Mouse (Mus musculus) neural tube, embryonic 15.5 days (tissue): Measurements from ENCODE around the gene Rhbdf2. TPM values are rescaled to one million over a fixed set of nuclear protein-coding genes. Genes with fewer than 3 reads are reported as not detected.
"Not testable (repeated sequence)": the region's sequence is repeated elsewhere in the genome, so short reads cannot be mapped to it uniquely, and the experiment has no call there.

Source experiments
- ATAC-seq: fragments of 200-750 bp; cut with Nextera tagmentation; 2 replicates; pipeline ENCODE4 v1.8.0; 2017; ENCODE audit warnings: mild to moderate bottlenecking, moderate TSS enrichment, moderate library complexity; ENCODE audit not compliant: low FRiP score
- H3K27ac ChIP-seq: fragments of 300-500 bp; sonication (generic); replicated peaks from 2 replicates; pipeline ENCODE4 v1.5.1; 2015; ENCODE audit warnings: mild to moderate bottlenecking, inconsistent platforms
- H3K27me3 ChIP-seq: fragments of 300-500 bp; sonication (generic); replicated peaks from 2 replicates; pipeline ENCODE4 v1.6.1; 2015; ENCODE audit warnings: inconsistent platforms
- H3K36me3 ChIP-seq: fragments of 300-500 bp; sonication (generic); 2 replicates; pipeline ENCODE4 v1.6.1; 2015; ENCODE audit warnings: inconsistent platforms
- H3K4me1 ChIP-seq: fragments of 300-500 bp; sonication (generic); 2 replicates; pipeline ENCODE4 v1.6.1; 2015; ENCODE audit warnings: inconsistent platforms
- H3K4me2 ChIP-seq: fragments of 300-500 bp; sonication (generic); 2 replicates; pipeline ENCODE4 v1.6.1; 2015; ENCODE audit warnings: inconsistent platforms, mild to moderate bottlenecking, moderate library complexity
- H3K4me3 ChIP-seq: fragments of 300-500 bp; sonication (generic); replicated peaks from 2 replicates; pipeline ENCODE4 v1.5.1; 2015; ENCODE audit warnings: mild to moderate bottlenecking, inconsistent platforms
- H3K9ac ChIP-seq: fragments of 300-500 bp; sonication (generic); replicated peaks from 2 replicates; pipeline ENCODE4 v1.6.1; 2015; ENCODE audit warnings: mild to moderate bottlenecking, inconsistent platforms
- H3K9me3 ChIP-seq: fragments of 300-500 bp; sonication (generic); replicated peaks from 2 replicates; pipeline ENCODE4 v1.6.1; 2016; ENCODE audit warnings: inconsistent platforms
- WGBS: fragments of 180-500 bp; shearing (Covaris S2); methylation state at CpG from one replicate; pipeline ENCODE4 v1.1.7; 2015; ENCODE audit warnings: mixed read lengths; 5-methylcytosine and 5-hydroxymethylcytosine counted together
- polyA plus RNA-seq: library from polyadenylated mRNA; unstranded; fragments of >200 nt; fragmentation: Nextera tagmentation; extraction: Ambion mirVana; gene quantifications from 2 replicates; pipeline ENCODE4 v1.2.1, GENCODE M21; 2015

Rhbdf2 gene
- polyA plus RNA-seq, 1 experiment from 2014 or later, result 1.4 TPM

DNA sequence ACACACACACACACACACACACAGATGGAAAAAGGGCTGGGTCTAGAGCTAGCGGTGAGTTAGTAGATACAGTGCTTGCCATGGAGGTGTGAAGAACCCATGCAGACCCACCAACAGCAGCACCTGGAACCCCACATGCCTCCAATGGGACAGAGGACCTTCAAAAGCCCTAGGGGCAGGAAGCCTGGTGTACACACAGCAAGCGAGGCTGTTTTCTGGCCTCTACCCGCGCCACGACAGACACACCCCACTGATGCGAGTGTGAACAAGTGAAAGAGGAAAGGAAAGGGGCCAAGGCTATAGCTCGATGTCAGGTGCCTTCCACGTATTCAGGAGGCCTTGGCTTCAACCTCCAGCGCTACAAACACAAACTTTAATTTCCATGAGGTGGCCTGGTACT lies 14.9 kb downstream of the Rhbdf2 start:
- Histone ChIP-seq H3K4me2 (no peak overlapping the region), H3K9me3 (no peaks in the 10 kb centered on the region), H3K4me3 (no peak overlapping the region), H3K27me3 (no peaks in the 10 kb centered on the region), H3K27ac (no peak overlapping the region), H3K4me1 (0 out of 2 replicates have a peak, but pooled peaks cover 4% of the 10 kb centered on the region), H3K36me3 (no peaks in the 10 kb centered on the region), H3K9ac (no peak overlapping the region)
- WGBS, result 96% methylated on average over 9 of the region's 9 CpGs
- no peak for ATAC-seq

DNA sequence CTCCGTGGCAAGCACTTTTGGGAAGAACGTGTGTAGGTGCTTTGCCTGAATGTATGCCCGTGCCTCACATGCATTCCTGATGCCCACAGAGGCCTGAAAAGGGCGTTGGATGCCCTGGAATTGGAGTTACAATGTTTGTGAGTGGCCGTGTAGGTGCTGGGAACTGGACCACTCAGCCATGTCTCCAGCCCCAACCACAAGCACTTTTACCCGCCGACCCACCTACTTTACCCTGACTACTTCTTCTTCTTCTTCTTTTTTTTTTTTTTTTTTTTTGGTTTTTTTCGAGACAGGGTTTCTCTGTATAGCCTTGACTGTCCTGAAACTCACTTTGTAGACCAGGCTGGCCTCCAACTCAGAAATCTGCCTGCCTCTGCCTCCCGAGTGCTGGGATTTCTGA lies 15.7 kb downstream of the Rhbdf2 start:
- H3K27ac ChIP-seq, H3K9ac ChIP-seq, H3K27me3 ChIP-seq, H3K4me2 ChIP-seq, ATAC-seq, H3K4me3 ChIP-seq, H3K4me1 ChIP-seq, H3K9me3 ChIP-seq, H3K36me3 ChIP-seq: not testable (repeated sequence)
- 83% methylated on average over 8 of the region's 9 CpGs for WGBS

GRCm38 (mm10) chr11:116609965-116610630 lies 16.7 kb downstream of the Rhbdf2 start:
- ATAC-seq, result no peak
- WGBS, result 86% methylated on average over 15 of the region's 15 CpGs
- Histone ChIP-seq H3K27me3 (no peaks in the 10 kb centered on the region), H3K9me3 (no peaks in the 10 kb centered on the region), H3K9ac (no peak overlapping the region), H3K4me2 (no peak overlapping the region), H3K27ac (no peak overlapping the region), H3K4me1 (no peaks in the 10 kb centered on the region), H3K36me3 (no peaks in the 10 kb centered on the region), H3K4me3 (no peak overlapping the region)

DNA sequence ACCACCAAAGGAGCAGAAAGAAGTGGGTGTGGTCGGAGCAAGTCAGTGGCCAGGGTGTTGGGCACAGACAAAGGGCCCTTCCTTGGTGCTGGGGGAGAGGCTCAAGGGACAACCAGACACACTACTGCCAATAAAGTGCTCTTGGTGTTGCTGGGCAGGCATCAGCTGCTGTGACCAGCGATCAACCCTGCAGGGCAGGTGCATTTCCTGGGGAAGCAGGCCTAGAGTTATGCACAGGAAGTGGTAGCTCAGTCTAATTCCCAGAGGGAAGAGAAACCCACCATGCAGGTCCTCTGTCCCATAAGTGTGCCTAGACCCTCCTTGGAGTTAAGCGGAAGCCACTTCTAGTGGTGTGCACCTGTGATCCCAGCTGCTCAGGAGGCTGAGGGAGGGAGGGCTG lies 19.1 kb downstream of the Rhbdf2 start:
- H3K4me1 ChIP-seq, result no peaks in the 10 kb centered on the region
- no peak for ATAC-seq
- no peak overlapping the region for H3K27ac ChIP-seq
- no peak overlapping the region for H3K4me3 ChIP-seq
- WGBS, result 93% methylated on average over 3 of the region's 3 CpGs
- no peaks in the 10 kb centered on the region for H3K27me3 ChIP-seq
- no peaks in the 10 kb centered on the region for H3K9me3 ChIP-seq
- H3K36me3 ChIP-seq, result no peaks in the 10 kb centered on the region
- H3K4me2 ChIP-seq, result no peak overlapping the region
- H3K9ac ChIP-seq, result no peak overlapping the region

DNA sequence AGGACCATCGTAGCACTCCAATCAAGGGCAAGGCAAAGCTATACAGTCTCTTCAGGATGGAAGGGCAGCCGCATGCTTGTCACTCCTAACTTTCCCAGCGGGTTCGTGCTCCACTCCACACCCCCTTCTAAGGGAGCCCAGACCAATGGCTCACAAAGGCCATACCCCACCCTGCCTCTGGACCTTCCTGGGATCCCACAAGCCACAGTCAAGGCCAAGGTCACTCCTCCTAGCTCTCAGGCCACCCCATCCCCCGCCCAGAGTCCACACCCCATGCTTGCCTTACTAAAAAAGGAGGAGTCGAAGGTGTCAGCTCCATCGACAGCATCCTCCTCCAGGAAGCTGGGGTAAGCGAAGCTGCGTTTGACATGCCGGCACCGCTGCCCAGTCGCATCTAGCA lies 22.7 kb downstream of the Rhbdf2 start:
- no peak for ATAC-seq
- 90% methylated on average over 12 of the region's 12 CpGs for WGBS

DNA sequence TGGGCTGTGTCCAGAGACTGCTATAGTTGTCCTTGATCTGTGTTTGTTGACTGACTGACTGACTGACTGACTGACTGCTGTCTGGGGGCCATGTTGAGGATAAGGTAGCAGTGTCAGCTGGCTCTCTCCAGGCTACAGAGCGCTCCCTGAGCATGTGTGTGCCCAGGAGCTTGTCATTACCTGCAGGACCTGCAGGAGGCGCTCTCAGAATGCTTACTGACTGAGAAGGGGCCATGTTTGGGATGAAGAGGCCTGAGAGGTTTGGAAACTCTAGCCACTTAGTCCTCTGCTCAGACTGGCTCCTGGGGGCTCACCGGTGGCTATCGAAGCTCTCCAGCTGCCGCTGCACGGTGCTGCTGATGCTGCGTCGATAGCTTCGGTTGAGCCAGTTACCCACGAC lies 23.5 kb downstream of the Rhbdf2 start:
- Histone ChIP-seq H3K36me3 (no peaks in the 10 kb centered on the region), H3K27me3 (no peaks in the 10 kb centered on the region), H3K9me3 (no peaks in the 10 kb centered on the region), H3K27ac (no peak overlapping the region), H3K4me2 (no peak overlapping the region), H3K4me3 (no peak overlapping the region), H3K4me1 (no peaks in the 10 kb centered on the region; the same call in 1 of the 2 replicates), H3K9ac (no peak overlapping the region)
- WGBS, result 93% methylated on average over 10 of the region's 10 CpGs
- ATAC-seq, result no peak

More for the DNA sequence above, 22.7 kb downstream of the Rhbdf2 start:
- Histone ChIP-seq H3K27me3 (no peaks in the 10 kb centered on the region), H3K4me1 (no peaks in the 10 kb centered on the region), H3K9me3 (no peaks in the 10 kb centered on the region), H3K4me2 (no peak overlapping the region), H3K36me3 (no peaks in the 10 kb centered on the region), H3K9ac (no peak overlapping the region), H3K27ac (no peak overlapping the region), H3K4me3 (no peak overlapping the region)

DNA sequence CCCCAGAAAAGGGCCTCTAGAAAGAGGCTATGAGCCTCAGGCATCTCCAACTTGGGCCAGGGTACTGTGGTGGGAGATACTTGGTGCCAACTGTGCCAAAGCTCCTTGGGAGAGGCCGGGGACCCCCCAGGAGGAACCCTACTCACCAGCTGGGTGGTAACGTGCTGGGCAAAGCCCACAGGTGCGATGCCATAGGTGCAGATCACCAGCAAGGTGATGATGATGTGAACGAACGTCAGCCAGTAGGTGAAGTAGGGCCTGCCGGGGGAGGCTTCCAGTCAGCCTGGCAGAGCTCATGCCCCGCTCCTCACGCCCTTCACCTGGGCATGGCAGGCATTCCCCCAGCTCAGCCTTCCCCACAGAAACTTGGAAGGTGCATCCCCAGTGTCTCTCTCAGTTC lies 24.8 kb downstream of the Rhbdf2 start:
- Histone ChIP-seq H3K27me3 (no peaks in the 10 kb centered on the region), H3K4me1 (no peaks in the 10 kb centered on the region; the same call in 1 of the 2 replicates), H3K9ac (no peak overlapping the region), H3K27ac (no peak overlapping the region), H3K9me3 (no peaks in the 10 kb centered on the region), H3K4me3 (no peak overlapping the region), H3K36me3 (no peaks in the 10 kb centered on the region), H3K4me2 (no peak overlapping the region)
- WGBS, result 86% methylated on average over 8 of the region's 8 CpGs
- ATAC-seq, result no peak

DNA sequence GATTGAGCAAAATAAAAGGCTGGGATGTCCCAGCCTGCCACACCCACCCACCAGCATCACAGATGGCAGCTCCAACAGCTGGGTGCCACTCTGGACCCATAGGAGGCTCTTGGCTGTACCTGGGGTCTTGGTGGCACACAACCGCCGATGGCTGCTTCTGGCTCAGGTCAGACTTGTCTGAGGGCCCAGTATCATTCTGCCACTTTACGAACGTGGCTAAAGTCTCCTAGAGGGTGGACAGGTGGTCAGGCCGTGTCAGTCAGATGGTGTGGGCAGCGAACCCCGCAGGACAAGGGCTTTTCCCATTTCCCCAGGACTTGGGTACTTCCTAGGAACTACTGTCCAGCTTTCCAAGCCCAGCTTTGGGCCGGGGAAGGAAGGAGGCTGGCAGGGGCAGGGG lies 25.7 kb downstream of the Rhbdf2 start:
- no peak overlapping the region for H3K27ac ChIP-seq
- no peaks in the 10 kb centered on the region for H3K36me3 ChIP-seq
- H3K9me3 ChIP-seq, result no peaks in the 10 kb centered on the region
- no peak overlapping the region for H3K9ac ChIP-seq
- ATAC-seq, result no peak
- no peaks in the 10 kb centered on the region for H3K27me3 ChIP-seq
- H3K4me3 ChIP-seq, result no peak overlapping the region
- no peak overlapping the region for H3K4me2 ChIP-seq
- WGBS, result 88% methylated on average over 8 of the region's 8 CpGs
- no peaks in the 10 kb centered on the region; the same call in 1 of the 2 replicates for H3K4me1 ChIP-seq

DNA sequence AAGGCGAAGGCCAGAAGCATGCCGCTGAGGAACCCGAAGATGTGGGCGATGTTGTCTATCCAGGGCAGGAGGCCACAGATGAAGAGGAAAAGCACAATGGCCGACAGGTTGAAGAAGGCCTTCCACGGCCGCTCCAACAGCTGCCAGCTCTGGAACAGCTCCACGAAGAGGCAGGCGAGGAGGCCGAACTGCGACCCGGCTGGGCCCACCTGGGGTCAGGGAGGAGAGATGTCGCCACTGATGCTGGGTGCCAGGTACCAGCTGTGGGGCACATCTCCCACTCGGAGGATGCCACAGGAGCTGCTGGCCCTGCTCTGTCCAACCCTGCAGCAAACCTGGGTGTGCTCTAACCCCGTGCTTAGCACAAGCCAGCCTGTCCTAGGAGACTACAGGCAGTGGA lies 27.6 kb downstream of the Rhbdf2 start:
- Histone ChIP-seq H3K9me3 (no peaks in the 10 kb centered on the region), H3K27me3 (no peaks in the 10 kb centered on the region), H3K4me2 (no peak overlapping the region), H3K4me1 (no peaks in the 10 kb centered on the region; the same call in 1 of the 2 replicates), H3K27ac (no peak overlapping the region), H3K9ac (no peak overlapping the region), H3K36me3 (no peaks in the 10 kb centered on the region), H3K4me3 (no peak overlapping the region)
- ATAC-seq, result no peak
- WGBS, result 93% methylated on average over 15 of the region's 15 CpGs

DNA sequence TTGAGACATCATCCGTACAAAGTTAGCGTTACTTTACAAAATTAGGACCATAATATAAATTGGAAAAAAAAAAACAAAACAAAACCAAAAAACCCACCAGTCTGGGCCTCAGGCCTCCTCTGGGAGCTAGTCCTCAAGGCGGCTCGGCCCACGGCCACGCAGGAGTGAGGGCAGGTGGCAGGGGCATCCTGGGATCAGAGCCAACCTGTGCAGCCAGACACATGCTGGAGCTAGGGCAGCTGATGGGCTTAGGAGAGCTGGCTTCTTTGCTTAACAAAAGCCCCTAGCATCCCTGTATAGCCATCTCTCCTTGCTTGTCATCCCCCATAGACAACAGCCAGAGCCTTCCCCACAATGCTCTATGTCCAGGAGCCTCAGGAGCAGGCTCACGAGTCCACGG lies 28.6 kb downstream of the Rhbdf2 start:
- no peak for ATAC-seq
- Histone ChIP-seq H3K36me3 (no peaks in the 10 kb centered on the region), H3K4me3 (no peak overlapping the region), H3K4me2 (no peak overlapping the region), H3K9me3 (no peaks in the 10 kb centered on the region), H3K27ac (no peak overlapping the region), H3K27me3 (no peaks in the 10 kb centered on the region), H3K9ac (no peak overlapping the region), H3K4me1 (peaks cover 3% of the 10 kb centered on the region; the same call in 1 of the 2 replicates)
- WGBS, result 80% methylated on average over 8 of the region's 8 CpGs

DNA sequence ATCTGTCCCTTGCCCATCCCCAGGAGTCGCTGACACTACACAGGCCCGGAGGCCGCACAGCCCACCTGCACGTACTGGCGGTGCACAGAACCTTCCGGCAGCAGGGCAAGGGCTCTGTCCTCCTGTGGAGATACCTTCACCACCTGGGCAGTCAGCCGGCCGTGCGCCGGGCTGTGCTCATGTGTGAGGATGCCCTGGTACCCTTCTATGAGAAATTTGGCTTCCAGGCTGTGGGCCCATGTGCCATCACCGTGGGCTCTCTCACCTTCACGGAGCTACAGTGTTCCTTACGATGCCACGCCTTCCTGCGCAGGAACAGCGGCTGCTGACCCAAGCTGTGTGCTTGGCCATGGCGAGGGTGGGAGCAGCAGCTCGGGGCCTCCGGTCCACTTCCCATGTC lies 30.1 kb downstream of the Rhbdf2 start:
- ATAC-seq, result no peak
- Histone ChIP-seq H3K27me3 (no peaks in the 10 kb centered on the region), H3K4me1 (peaks cover 11% of the 10 kb centered on the region; the same call in 1 of the 2 replicates), H3K27ac (no peak overlapping the region), H3K9me3 (no peaks in the 10 kb centered on the region), H3K4me3 (no peak overlapping the region), H3K36me3 (no peaks in the 10 kb centered on the region), H3K9ac (no peak overlapping the region), H3K4me2 (no peak overlapping the region)
- 88% methylated on average over 19 of the region's 19 CpGs for WGBS

- H3K27me3 ChIP-seq, result no peaks in the 10 kb centered on the region
- H3K4me1 ChIP-seq, result peaks cover 18% of the 10 kb centered on the region
- no peaks in the 10 kb centered on the region for H3K9me3 ChIP-seq
- H3K4me2 ChIP-seq, result no peak overlapping the region
- H3K4me3 ChIP-seq, result no peak overlapping the region
- H3K27ac ChIP-seq, result 0 out of 2 replicates have a peak overlapping the region, but pooled peaks have one; percentile 45
- H3K9ac ChIP-seq, result no peak overlapping the region
- WGBS, result 61% methylated on average over 4 of the region's 4 CpGs
- no peak for ATAC-seq
- H3K36me3 ChIP-seq, result no peaks in the 10 kb centered on the region
Measured at GRCm38 (mm10) chr11:116593345-116593744, 33.5 kb downstream of the Rhbdf2 start.
